Mouse (Mus musculus): ENCODE measurements around the gene Fkbp15. TPM values are rescaled to one million over a fixed set of nuclear protein-coding genes. Genes with fewer than 3 reads are reported as not detected.
A peak's percentile ranks its signal among the peaks of the same experiment; 100 is the strongest.

The Fkbp15 gene
- total and polyA plus RNA-seq, 2 experiments from 2014 or later: 11.8 to 34.3 TPM

- DNase-seq (ENCODE audit: low spot score): no peak
- H3K9me3 ChIP-seq (replicated peaks; ENCODE audit: control insufficient read depth, low read length): no peaks in the 10 kb centered on the region
- TF ChIP-seq CTCF (IDR thresholded peaks at IDR 0.05; ENCODE audit: low read depth) (no peak), EP300 (IDR thresholded peaks at IDR 0.05; ENCODE audit: low read depth) (no peak)
- H3K4me1 ChIP-seq (ENCODE audit: control insufficient read depth, insufficient read depth): peaks cover 16% of the 10 kb centered on the region
- peak overlapping the region; percentile 81 for H3K9ac ChIP-seq (replicated peaks; ENCODE audit: low read depth, low read length)
- ATAC-seq (ENCODE audit: insufficient read depth, low read depth): no peak
- peak overlapping the region; percentile 91 for H3K4me3 ChIP-seq (ENCODE audit: low read depth, low read length)
- WGBS: 78% methylated on average over 1 of the region's 1 CpGs
- peak overlapping the region; percentile 74 for H3K4me2 ChIP-seq (ENCODE audit: low read depth, low read length)
- H3K27me3 ChIP-seq (ENCODE audit: control insufficient read depth, insufficient read depth, low read length): no peaks in the 10 kb centered on the region
- peaks cover 7% of the 10 kb centered on the region for H3K36me3 ChIP-seq (replicated peaks; ENCODE audit: control insufficient read depth, insufficient read depth, low read length)
- peak overlapping the region; percentile 87; the same call in 1 of the 2 replicates for H3K27ac ChIP-seq (ENCODE audit: low read depth)
These were observed 1.6 kb upstream of the Fkbp15 start for GRCm38 (mm10) chr4:62361997-62362396.

GRCm38 (mm10) chr4:62361571-62361970, 1.2 kb upstream of the Fkbp15 start:
- WGBS: 8% methylated on average over 6 of the region's 6 CpGs
- no peak for DNase-seq (ENCODE audit: low spot score)
- Histone ChIP-seq H3K27ac (ENCODE audit: low read depth) (peak overlapping the region; percentile 87), H3K9me3 (replicated peaks; ENCODE audit: control insufficient read depth, low read length) (no peaks in the 10 kb centered on the region), H3K36me3 (replicated peaks; ENCODE audit: control insufficient read depth, insufficient read depth, low read length) (peaks cover 11% of the 10 kb centered on the region), H3K27me3 (ENCODE audit: control insufficient read depth, insufficient read depth, low read length) (no peaks in the 10 kb centered on the region), H3K9ac (replicated peaks; ENCODE audit: low read depth, low read length) (peak overlapping the region; percentile 81), H3K4me1 (ENCODE audit: control insufficient read depth, insufficient read depth) (peaks cover 16% of the 10 kb centered on the region), H3K4me3 (ENCODE audit: low read depth, low read length) (peak overlapping the region; percentile 91), H3K4me2 (ENCODE audit: low read depth, low read length) (peak overlapping the region; percentile 74)
- no peak for ATAC-seq (ENCODE audit: insufficient read depth, low read depth)
- no peak for TF ChIP-seq CTCF (IDR thresholded peaks at IDR 0.05; ENCODE audit: low read depth)
- TF ChIP-seq EP300 (IDR thresholded peaks at IDR 0.05; ENCODE audit: low read depth): no peak

- DNase-seq (ENCODE audit: low spot score) (no peak), ATAC-seq (ENCODE audit: insufficient read depth, low read depth) (peak; percentile 24; the same call in 1 of the 2 replicates)
- Histone ChIP-seq H3K4me1 (ENCODE audit: control insufficient read depth, insufficient read depth) (peaks cover 16% of the 10 kb centered on the region), H3K36me3 (replicated peaks; ENCODE audit: control insufficient read depth, insufficient read depth, low read length) (peaks cover 18% of the 10 kb centered on the region), H3K4me3 (ENCODE audit: low read depth, low read length) (peak overlapping the region; percentile 91), H3K27ac (ENCODE audit: low read depth) (peak overlapping the region; percentile 87), H3K27me3 (ENCODE audit: control insufficient read depth, insufficient read depth, low read length) (no peaks in the 10 kb centered on the region), H3K9me3 (replicated peaks; ENCODE audit: control insufficient read depth, low read length) (no peaks in the 10 kb centered on the region), H3K9ac (replicated peaks; ENCODE audit: low read depth, low read length) (peak overlapping the region; percentile 81), H3K4me2 (ENCODE audit: low read depth, low read length) (peak overlapping the region; percentile 74)
- under 1% methylated on average over 20 of the region's 22 CpGs for WGBS
- TF ChIP-seq EP300 (IDR thresholded peaks at IDR 0.05; ENCODE audit: low read depth) (no peak), CTCF (IDR thresholded peaks at IDR 0.05; ENCODE audit: low read depth) (no peak)
These were observed 582 bp upstream of the Fkbp15 start for GRCm38 (mm10) chr4:62360805-62361455.

GRCm38 (mm10) chr4:62359256-62359775, 1.0 kb downstream of the Fkbp15 start:
- peak overlapping the region; percentile 76 for H3K4me2 ChIP-seq (ENCODE audit: low read depth, low read length)
- ATAC-seq (ENCODE audit: insufficient read depth, low read depth): no peak
- no peak overlapping the region for H3K27ac ChIP-seq (ENCODE audit: low read depth)

GRCm38 (mm10) chr4:62357631-62358148, 2.7 kb downstream of the Fkbp15 start:
- ATAC-seq (ENCODE audit: insufficient read depth, low read depth) (no peak), DNase-seq (ENCODE audit: low spot score) (no peak)
- Histone ChIP-seq H3K36me3 (replicated peaks; ENCODE audit: control insufficient read depth, insufficient read depth, low read length) (peaks cover 18% of the 10 kb centered on the region), H3K27me3 (ENCODE audit: control insufficient read depth, insufficient read depth, low read length) (no peaks in the 10 kb centered on the region), H3K4me3 (ENCODE audit: low read depth, low read length) (no peak overlapping the region), H3K9ac (replicated peaks; ENCODE audit: low read depth, low read length) (no peak overlapping the region), H3K9me3 (replicated peaks; ENCODE audit: control insufficient read depth, low read length) (no peaks in the 10 kb centered on the region), H3K4me1 (ENCODE audit: control insufficient read depth, insufficient read depth) (peaks cover 16% of the 10 kb centered on the region), H3K4me2 (ENCODE audit: low read depth, low read length) (no peak overlapping the region), H3K27ac (ENCODE audit: low read depth) (no peak overlapping the region)
- TF ChIP-seq EP300 (IDR thresholded peaks at IDR 0.05; ENCODE audit: low read depth): no peak
- no peak for TF ChIP-seq CTCF (IDR thresholded peaks at IDR 0.05; ENCODE audit: low read depth)
- 83% methylated on average over 1 of the region's 1 CpGs for WGBS

More at GRCm38 (mm10) chr4:62359256-62359775, 1.0 kb downstream of the Fkbp15 start:
- no peaks in the 10 kb centered on the region for H3K9me3 ChIP-seq (replicated peaks; ENCODE audit: control insufficient read depth, low read length)
- 43% methylated on average over 7 of the region's 7 CpGs for WGBS
- no peak for DNase-seq (ENCODE audit: low spot score)
- H3K4me1 ChIP-seq (ENCODE audit: control insufficient read depth, insufficient read depth): peaks cover 16% of the 10 kb centered on the region
- peak overlapping the region; percentile 91 for H3K4me3 ChIP-seq (ENCODE audit: low read depth, low read length)
- no peak for TF ChIP-seq CTCF (IDR thresholded peaks at IDR 0.05; ENCODE audit: low read depth)
- H3K27me3 ChIP-seq (ENCODE audit: control insufficient read depth, insufficient read depth, low read length): no peaks in the 10 kb centered on the region
- peaks cover 18% of the 10 kb centered on the region for H3K36me3 ChIP-seq (replicated peaks; ENCODE audit: control insufficient read depth, insufficient read depth, low read length)
- H3K9ac ChIP-seq (replicated peaks; ENCODE audit: low read depth, low read length): peak overlapping the region; percentile 87
